Mouse (Mus musculus) heart, adult 2 months (tissue): ENCODE measurements around the gene Fam187b.
"Not testable (repeated sequence)": the region's sequence is repeated elsewhere in the genome, so short reads cannot be mapped to it uniquely, and the experiment has no call there.

Source experiments
- CTCF ChIP-seq: fragments of 200-600 bp; IDR thresholded peaks from 2 replicates; pipeline ENCODE4 v1.8.1; 2022; ENCODE audit warnings: antibody characterized with exemption, mild to moderate bottlenecking, moderate library complexity
- EP300 ChIP-seq: fragments of 200-500 bp; IDR thresholded peaks from 2 replicates; pipeline ENCODE4 v1.6.1; 2011; ENCODE audit warnings: low read depth, low read length, control low read depth; ENCODE audit not compliant: insufficient read depth
- POLR2A ChIP-seq: fragments of 200-500 bp; IDR thresholded peaks from 2 replicates; pipeline ENCODE4 v1.6.1; 2011; ENCODE audit warnings: mild to moderate bottlenecking, low read depth, low read length, control low read depth; ENCODE audit not compliant: insufficient read depth

GRCm38 (mm10) chr7:30944706-30945105, 28.9 kb upstream of the Fam187b start:
- not testable (repeated sequence) for TF ChIP-seq CTCF, EP300, POLR2A
